Mouse (Mus musculus): ENCODE measurements around the gene Iars2. TPM values are rescaled to one million over a fixed set of nuclear protein-coding genes. Genes with fewer than 3 reads are reported as not detected.

Gene Iars2
- total and polyA plus RNA-seq, 3 experiments: 39.9 to 43.9 TPM; not detected in 1

- no peaks in the 10 kb centered on the region for H3K9me3 ChIP-seq (replicated peaks; ENCODE audit: insufficient read depth, low read length)
- H3K79me2 ChIP-seq (ENCODE audit: control insufficient read depth, insufficient read depth, low read length, poor library complexity): no peaks in the 10 kb centered on the region
- no peak overlapping the region for H3K27ac ChIP-seq (ENCODE audit: control insufficient read depth, low read depth, low read length)
- no peak overlapping the region for H3K9ac ChIP-seq (ENCODE audit: control insufficient read depth, low read depth, low read length, poor library complexity, severe bottlenecking)
- TF ChIP-seq MEF2A (IDR thresholded peaks at IDR 0.05; ENCODE audit: extremely low read depth, insufficient replicate concordance, low read depth, low read length, poor library complexity, severe bottlenecking): no peak
- H3K27me3 ChIP-seq (ENCODE audit: control insufficient read depth in 1 of 2, insufficient read depth in 2 of 2, low read length in 2 of 2): no peaks in the 10 kb centered on the region
- H3K4me1 ChIP-seq (ENCODE audit: control insufficient read depth in 1 of 2, insufficient read depth in 2 of 2, low read length in 2 of 2): no peaks in the 10 kb centered on the region
- DNase-seq (ENCODE audit: low read depth, low spot score): no peak
- H3K36me3 ChIP-seq (ENCODE audit: control insufficient read depth in 1 of 2, insufficient read depth in 2 of 2, low read length in 2 of 2): no peaks in the 10 kb centered on the region
- H3K4me3 ChIP-seq (ENCODE audit: control insufficient read depth in 1 of 2, insufficient read depth in 1 of 2, low read depth in 2 of 2, low read length in 2 of 2): no peak overlapping the region
Measured at GRCm38 (mm10) chr1:185342441-185342840, 13.2 kb upstream of the Iars2 start.

DNA sequence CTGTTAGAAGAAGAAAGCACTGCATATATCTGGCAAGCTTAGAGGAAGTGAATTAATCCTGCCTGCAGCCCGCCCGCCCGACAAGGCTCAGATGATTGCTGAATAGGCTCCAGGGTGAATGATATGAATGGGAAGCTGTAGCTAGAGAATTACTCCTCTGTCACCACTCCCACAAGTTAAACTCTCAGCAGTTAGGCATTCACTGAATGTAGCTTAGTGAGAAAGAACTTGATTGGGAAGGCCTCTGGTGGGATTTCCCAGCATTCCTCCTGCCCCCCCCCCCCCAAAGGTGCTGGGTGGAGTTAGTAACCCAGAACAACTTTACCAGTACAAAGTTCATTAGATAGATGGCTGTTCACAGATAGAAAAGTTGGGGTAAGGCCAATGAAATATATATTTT is 7.3 kb upstream of the Iars2 start:
- Histone ChIP-seq H3K79me2 (ENCODE audit: control insufficient read depth, insufficient read depth, low read length, poor library complexity) (no peaks in the 10 kb centered on the region; the same call in 1 of the 2 replicates), H3K27ac (ENCODE audit: control insufficient read depth, low read depth, low read length) (no peak overlapping the region), H3K4me1 (ENCODE audit: control insufficient read depth in 1 of 2, insufficient read depth in 2 of 2, low read length in 2 of 2) (peaks cover 2 to 3% of the 10 kb centered on the region in 2 experiments; a peak in 1 of 4 replicates), H3K36me3 (ENCODE audit: control insufficient read depth in 1 of 2, insufficient read depth in 2 of 2, low read length in 2 of 2) (peaks cover 0 to 3% of the 10 kb centered on the region in 2 experiments; a peak in 1 of 4 replicates), H3K27me3 (ENCODE audit: control insufficient read depth in 1 of 2, insufficient read depth in 2 of 2, low read length in 2 of 2) (no peaks in the 10 kb centered on the region), H3K4me3 (ENCODE audit: control insufficient read depth in 1 of 2, insufficient read depth in 1 of 2, low read depth in 2 of 2, low read length in 2 of 2) (no peak overlapping the region), H3K9ac (ENCODE audit: control insufficient read depth, low read depth, low read length, poor library complexity, severe bottlenecking) (no peak overlapping the region), H3K9me3 (replicated peaks; ENCODE audit: insufficient read depth, low read length) (no peaks in the 10 kb centered on the region)
- DNase-seq (ENCODE audit: low read depth, low spot score): no peak
- TF ChIP-seq BHLHE40 (IDR thresholded peaks at IDR 0.05; ENCODE audit: borderline replicate concordance, low read depth, low read length) (no peak), ELF1 (IDR thresholded peaks at IDR 0.05; ENCODE audit: low read depth, low read length) (no peak), MYC (IDR thresholded peaks at IDR 0.05; ENCODE audit: low read depth, low read length) (no peak), USF2 (IDR thresholded peaks at IDR 0.05; ENCODE audit: borderline replicate concordance in 1 of 2, insufficient read depth in 1 of 2, low read depth in 1 of 2, low read length in 2 of 2) (no peak), RAD21 (IDR thresholded peaks at IDR 0.05; ENCODE audit: low read depth, low read length) (no peak), HCFC1 (IDR thresholded peaks at IDR 0.05; ENCODE audit: low read depth, low read length) (no peak), ZC3H11A (IDR thresholded peaks at IDR 0.05; ENCODE audit: low read depth, low read length) (no peak), UBTF (IDR thresholded peaks at IDR 0.05; ENCODE audit: borderline replicate concordance, insufficient read depth, low read depth, low read length) (no peak)

DNA sequence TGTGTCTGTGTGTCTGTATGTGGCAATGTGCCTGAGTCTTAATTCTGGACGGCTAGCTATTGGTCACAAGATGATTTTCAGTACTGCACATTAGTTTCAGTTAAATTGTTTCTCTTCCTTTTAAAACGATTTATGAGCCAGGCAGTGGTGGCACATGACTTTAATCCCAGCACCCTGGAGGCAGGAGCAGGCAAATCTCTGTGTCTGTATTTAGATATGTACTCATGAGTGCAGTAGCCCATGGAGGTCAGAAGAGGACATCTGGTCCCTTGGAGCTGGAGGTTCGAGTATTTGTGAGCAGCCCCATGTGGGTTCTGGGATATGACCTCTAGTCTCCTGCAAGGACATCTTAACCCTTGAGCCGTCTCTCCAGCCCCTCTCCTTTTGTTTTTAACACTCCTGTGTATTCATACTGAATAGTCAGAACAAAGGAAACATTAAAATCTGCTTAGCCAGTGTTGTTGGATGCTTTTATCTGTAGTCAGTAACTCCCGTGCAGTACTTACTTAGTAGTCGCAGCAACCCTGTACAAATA is 6.1 kb upstream of the Iars2 start:
- Histone ChIP-seq H3K9me3 (replicated peaks; ENCODE audit: insufficient read depth, low read length) (no peaks in the 10 kb centered on the region), H3K4me1 (ENCODE audit: control insufficient read depth in 1 of 2, insufficient read depth in 2 of 2, low read length in 2 of 2) (peaks cover 2 to 3% of the 10 kb centered on the region in 2 experiments; a peak in 1 of 4 replicates), H3K27me3 (ENCODE audit: control insufficient read depth in 1 of 2, insufficient read depth in 2 of 2, low read length in 2 of 2) (no peaks in the 10 kb centered on the region), H3K36me3 (ENCODE audit: control insufficient read depth in 1 of 2, insufficient read depth in 2 of 2, low read length in 2 of 2) (peaks cover 0 to 5% of the 10 kb centered on the region in 2 experiments; a peak in 1 of 4 replicates), H3K79me2 (ENCODE audit: control insufficient read depth, insufficient read depth, low read length, poor library complexity) (no peaks in the 10 kb centered on the region; the same call in 1 of the 2 replicates), H3K9ac (ENCODE audit: control insufficient read depth, low read depth, low read length, poor library complexity, severe bottlenecking) (no peak overlapping the region), H3K4me3 (ENCODE audit: control insufficient read depth in 1 of 2, insufficient read depth in 1 of 2, low read depth in 2 of 2, low read length in 2 of 2) (no peak overlapping the region), H3K27ac (ENCODE audit: control insufficient read depth, low read depth, low read length) (no peak overlapping the region)
- TF ChIP-seq ELF1 (IDR thresholded peaks at IDR 0.05; ENCODE audit: low read depth, low read length) (no peak), MAFK (IDR thresholded peaks at IDR 0.05; ENCODE audit: borderline replicate concordance, low read depth, low read length) (no peak), MEF2A (IDR thresholded peaks at IDR 0.05; ENCODE audit: extremely low read depth, insufficient replicate concordance, low read depth, low read length, poor library complexity, severe bottlenecking) (no peak), POLR2A (IDR thresholded peaks at IDR 0.05; ENCODE audit: control insufficient read depth in 1 of 2, insufficient read depth in 1 of 2, low read depth in 1 of 2, low read length in 2 of 2, poor library complexity in 1 of 2) (no peak), UBTF (IDR thresholded peaks at IDR 0.05; ENCODE audit: borderline replicate concordance, insufficient read depth, low read depth, low read length) (no peak), POLR2AphosphoS5 (IDR thresholded peaks at IDR 0.05; ENCODE audit: borderline replicate concordance, low read depth, low read length) (no peak), JUND (IDR thresholded peaks at IDR 0.05; ENCODE audit: low read depth, low read length) (no peak), GABPA (IDR thresholded peaks at IDR 0.05; ENCODE audit: low read depth, low read length) (no peak), MYB (IDR thresholded peaks at IDR 0.05; ENCODE audit: low read depth, low read length) (no peak), E2F4 (IDR thresholded peaks at IDR 0.05; ENCODE audit: borderline replicate concordance, low read depth, low read length) (no peak), RCOR1 (IDR thresholded peaks at IDR 0.05; ENCODE audit: low read depth, low read length) (no peak), POLR2AphosphoS2 (IDR thresholded peaks at IDR 0.05; ENCODE audit: low read length) (no peak), NRF1 (IDR thresholded peaks at IDR 0.05; ENCODE audit: insufficient read depth, low read depth, low read length, poor library complexity, severe bottlenecking) (no peak), USF1 (IDR thresholded peaks at IDR 0.05; ENCODE audit: low read depth, low read length) (no peak), NELFE (IDR thresholded peaks at IDR 0.05; ENCODE audit: low read depth, low read length) (no peak), MXI1 (IDR thresholded peaks at IDR 0.05; ENCODE audit: low read depth, low read length) (no peak)
- DNase-seq (ENCODE audit: low read depth, low spot score): no peak

All from MEL (cell line).